Mouse (Mus musculus) limb, embryonic 10.5 days (tissue): ENCODE results near the gene Trmt44. TPM values are rescaled to one million over a fixed set of nuclear protein-coding genes. Genes with fewer than 3 reads are reported as not detected.

Source experiments
- DNase-seq: peaks from one replicate; pipeline ENCODE4 v3.0.0-alpha.2; 2017; ENCODE audit warnings: low spot score
- H3K27ac ChIP-seq: fragments of 300-500 bp; sonication (generic); 2 replicates; pipeline ENCODE4 v1.5.1; 2016; ENCODE audit warnings: mild to moderate bottlenecking
- H3K27me3 ChIP-seq: fragments of 300-500 bp; sonication (generic); 2 replicates; pipeline ENCODE4 v1.6.1; 2016; ENCODE audit warnings: low read depth, mild to moderate bottlenecking; ENCODE audit not compliant: poor library complexity, severe bottlenecking
- H3K36me3 ChIP-seq: fragments of 300-500 bp; sonication (generic); 2 replicates; pipeline ENCODE4 v1.6.1; 2016; ENCODE audit warnings: mild to moderate bottlenecking, moderate library complexity
- H3K4me1 ChIP-seq: fragments of 300-500 bp; sonication (generic); 2 replicates; pipeline ENCODE4 v1.6.1; 2016
- H3K4me3 ChIP-seq: fragments of 300-500 bp; sonication (generic); 2 replicates; pipeline ENCODE4 v1.5.1; 2016; ENCODE audit warnings: mild to moderate bottlenecking, moderate library complexity
- H3K9me3 ChIP-seq: fragments of 300-500 bp; sonication (generic); replicated peaks from 2 replicates; pipeline ENCODE4 v1.6.1; 2016; ENCODE audit warnings: mild to moderate bottlenecking
- WGBS: fragments of 180-500 bp; shearing (Covaris S2); methylation state at CpG from one replicate; pipeline ENCODE4 v1.1.7; 2016; 5-methylcytosine and 5-hydroxymethylcytosine counted together
- polyA plus RNA-seq: library from polyadenylated mRNA; unstranded; fragments of >200 nt; fragmentation: Nextera tagmentation; extraction: Ambion mirVana; gene quantifications from 2 replicates; pipeline ENCODE4 v1.2.1, GENCODE M21; 2016

Trmt44 gene
- polyA plus RNA-seq, 1 experiment from 2014 or later: 10.6 TPM

GRCm38 (mm10) chr5:35556393-35556792 is 18.5 kb downstream of the Trmt44 start:
- peaks cover 71% of the 10 kb centered on the region for H3K36me3 ChIP-seq

GRCm38 (mm10) chr5:35552838-35553539 is 21.9 kb downstream of the Trmt44 start:
- H3K36me3 ChIP-seq: peaks cover 38% of the 10 kb centered on the region
- DNase-seq: no peak
- WGBS: 85% methylated on average over 4 of the region's 4 CpGs
- no peaks in the 10 kb centered on the region for H3K27me3 ChIP-seq
- no peak overlapping the region for H3K4me3 ChIP-seq
- no peaks in the 10 kb centered on the region for H3K9me3 ChIP-seq
- peaks cover 13% of the 10 kb centered on the region for H3K4me1 ChIP-seq
- no peak overlapping the region for H3K27ac ChIP-seq

More at GRCm38 (mm10) chr5:35556393-35556792, 18.5 kb downstream of the Trmt44 start:
- no peak overlapping the region for H3K4me3 ChIP-seq
- H3K4me1 ChIP-seq: peaks cover 13% of the 10 kb centered on the region
- no peaks in the 10 kb centered on the region for H3K9me3 ChIP-seq
- no peak for DNase-seq
- WGBS: 88% methylated on average over 7 of the region's 7 CpGs
- H3K27ac ChIP-seq: no peak overlapping the region
- H3K27me3 ChIP-seq: no peaks in the 10 kb centered on the region

GRCm38 (mm10) chr5:35551855-35552837 is 22.7 kb downstream of the Trmt44 start:
- Histone ChIP-seq H3K4me1 (peaks cover 13% of the 10 kb centered on the region), H3K36me3 (peaks cover 30% of the 10 kb centered on the region), H3K9me3 (no peaks in the 10 kb centered on the region), H3K27ac (no peak overlapping the region), H3K27me3 (no peaks in the 10 kb centered on the region), H3K4me3 (no peak overlapping the region)
- no peak for DNase-seq
- 48% methylated on average over 7 of the region's 7 CpGs for WGBS

GRCm38 (mm10) chr5:35546127-35546526 is 28.7 kb downstream of the Trmt44 start:
- H3K4me1 ChIP-seq: peaks cover 4% of the 10 kb centered on the region
- no peaks in the 10 kb centered on the region for H3K9me3 ChIP-seq
- DNase-seq: no peak
- H3K27ac ChIP-seq: no peak overlapping the region
- H3K27me3 ChIP-seq: no peaks in the 10 kb centered on the region; the same call in 1 of the 2 replicates
- no peak overlapping the region for H3K4me3 ChIP-seq
- no peaks in the 10 kb centered on the region for H3K36me3 ChIP-seq

GRCm38 (mm10) chr5:35541059-35541790 is 33.6 kb downstream of the Trmt44 start:
- H3K27me3 ChIP-seq: no peaks in the 10 kb centered on the region; the same call in 1 of the 2 replicates
- peaks cover 13% of the 10 kb centered on the region for H3K4me1 ChIP-seq
- peak overlapping the region; percentile 76 for H3K27ac ChIP-seq
- H3K9me3 ChIP-seq: no peaks in the 10 kb centered on the region
- H3K4me3 ChIP-seq: no peak overlapping the region
- WGBS: 72% methylated on average over 4 of the region's 4 CpGs
- peak; percentile 42 for DNase-seq
- no peaks in the 10 kb centered on the region for H3K36me3 ChIP-seq

- Histone ChIP-seq H3K9me3 (no peaks in the 10 kb centered on the region), H3K36me3 (no peaks in the 10 kb centered on the region), H3K4me3 (no peak overlapping the region), H3K4me1 (peaks cover 13% of the 10 kb centered on the region), H3K27me3 (no peaks in the 10 kb centered on the region; the same call in 1 of the 2 replicates), H3K27ac (peak overlapping the region; percentile 76; the same call in 1 of the 2 replicates)
- 62% methylated on average over 5 of the region's 5 CpGs for WGBS
- no peak for DNase-seq
Measured at GRCm38 (mm10) chr5:35540555-35540954, 34.3 kb downstream of the Trmt44 start.

- Histone ChIP-seq H3K9me3 (no peaks in the 10 kb centered on the region), H3K27me3 (no peaks in the 10 kb centered on the region; the same call in 1 of the 2 replicates), H3K4me1 (peaks cover 13% of the 10 kb centered on the region), H3K27ac (no peak overlapping the region), H3K4me3 (no peak overlapping the region), H3K36me3 (no peaks in the 10 kb centered on the region)
- no peak for DNase-seq
- 72% methylated on average over 4 of the region's 4 CpGs for WGBS
Measured at GRCm38 (mm10) chr5:35539576-35539975, 35.3 kb downstream of the Trmt44 start.

- Histone ChIP-seq H3K36me3 (no peaks in the 10 kb centered on the region), H3K27me3 (no peaks in the 10 kb centered on the region), H3K9me3 (no peaks in the 10 kb centered on the region), H3K27ac (no peak overlapping the region), H3K4me3 (no peak overlapping the region), H3K4me1 (peaks cover 13% of the 10 kb centered on the region)
- no peak for DNase-seq
- WGBS: 85% methylated on average over 3 of the region's 3 CpGs
Measured at GRCm38 (mm10) chr5:35538022-35538421, 36.8 kb downstream of the Trmt44 start.

GRCm38 (mm10) chr5:35537474-35537873 is 37.4 kb downstream of the Trmt44 start:
- H3K9me3 ChIP-seq: no peaks in the 10 kb centered on the region
- no peaks in the 10 kb centered on the region for H3K27me3 ChIP-seq
- no peaks in the 10 kb centered on the region for H3K36me3 ChIP-seq
- no peak overlapping the region for H3K4me3 ChIP-seq
- DNase-seq: no peak
- 79% methylated on average over 1 of the region's 1 CpGs for WGBS
- no peak overlapping the region for H3K27ac ChIP-seq
- peaks cover 13% of the 10 kb centered on the region for H3K4me1 ChIP-seq

GRCm38 (mm10) chr5:35536271-35536670 is 38.6 kb downstream of the Trmt44 start:
- no peak overlapping the region for H3K27ac ChIP-seq
- H3K27me3 ChIP-seq: no peaks in the 10 kb centered on the region
- WGBS: 64% methylated on average over 3 of the region's 3 CpGs
- no peak overlapping the region for H3K4me3 ChIP-seq
- no peaks in the 10 kb centered on the region for H3K36me3 ChIP-seq
- no peaks in the 10 kb centered on the region for H3K9me3 ChIP-seq
- peaks cover 11% of the 10 kb centered on the region for H3K4me1 ChIP-seq
- DNase-seq: no peak

- WGBS: 13% methylated on average over 10 of the region's 10 CpGs
- peaks cover 10% of the 10 kb centered on the region for H3K4me1 ChIP-seq
- peak; percentile 86 for DNase-seq
Measured at GRCm38 (mm10) chr5:35531586-35531985, 43.3 kb downstream of the Trmt44 start.

GRCm38 (mm10) chr5:35530442-35530841 is 44.4 kb downstream of the Trmt44 start:
- H3K9me3 ChIP-seq: no peaks in the 10 kb centered on the region
- no peak overlapping the region for H3K27ac ChIP-seq
- WGBS: 21% methylated on average over 4 of the region's 4 CpGs
- no peaks in the 10 kb centered on the region for H3K36me3 ChIP-seq
- H3K27me3 ChIP-seq: peaks cover 13% of the 10 kb centered on the region
- peaks cover 22% of the 10 kb centered on the region for H3K4me1 ChIP-seq
- H3K4me3 ChIP-seq: no peak overlapping the region
- DNase-seq: peak; percentile 75

More at GRCm38 (mm10) chr5:35531586-35531985, 43.3 kb downstream of the Trmt44 start:
- no peak overlapping the region for H3K27ac ChIP-seq
- peaks cover 1% of the 10 kb centered on the region; the same call in 1 of the 2 replicates for H3K27me3 ChIP-seq
- H3K4me3 ChIP-seq: no peak overlapping the region
- no peaks in the 10 kb centered on the region for H3K36me3 ChIP-seq
- H3K9me3 ChIP-seq: no peaks in the 10 kb centered on the region
